Mouse (Mus musculus) intestine, embryonic 16.5 days (tissue): ENCODE measurements around the gene Lipo3. TPM values are rescaled to one million over a fixed set of nuclear protein-coding genes. Genes with fewer than 3 reads are reported as not detected.

Experiments
- microRNA-seq: library from miRNA; unstranded; fragments of <30 nt; microRNA quantifications from one replicate; pipeline ENCODE4, GENCODE M21; 2016
- polyA plus RNA-seq: library from polyadenylated mRNA; unstranded; fragments of >200 nt; fragmentation: Nextera tagmentation; extraction: Ambion mirVana; gene quantifications from 2 replicates; pipeline ENCODE4 v1.2.1, GENCODE M21; 2015

Lipo3 gene
- polyA plus RNA-seq, 1 experiment from 2014 or later, result 14.9 TPM

Small RNA genes within 50 kb of the gene (microRNA-seq; reads per million reads assigned to microRNA genes)
- gene Gm27440, result not detected

Other genes starting within 250 kb of the Lipo3 start
- gene Lipo4, start 244.2 kb downstream of the Lipo3 start, polyA plus RNA-seq, result not detected in 2 replicates
- 0.06 TPM in 1 of 2 replicates, not detected in the other for gene Gm8978, start 136.7 kb downstream of the Lipo3 start, polyA plus RNA-seq
- 0.07 and 0.17 TPM in 2 replicates for gene Lipo2, start 10.6 kb downstream of the Lipo3 start, polyA plus RNA-seq
- not detected in 2 replicates for gene Lipo1, start 25.5 kb upstream of the Lipo3 start, polyA plus RNA-seq
- gene Lipf, start 199.2 kb upstream of the Lipo3 start, polyA plus RNA-seq, result 0.70 and 0.91 TPM in 2 replicates
- gene Lipk, start 246.3 kb upstream of the Lipo3 start, polyA plus RNA-seq, result 0.06 TPM in 1 of 2 replicates, not detected in the other